Mouse (Mus musculus): ENCODE data around the gene Src. TPM values are rescaled to one million over a fixed set of nuclear protein-coding genes. Genes with fewer than 3 reads are reported as not detected.

Gene Src
- polyA plus RNA-seq, 1 experiment from 2014 or later, result 16.1 TPM

- Histone ChIP-seq H3K27me3 (ENCODE audit: low read depth, poor library complexity, severe bottlenecking) (no peaks in the 10 kb centered on the region), H3K4me3 (no peak overlapping the region), H3K36me3 (peaks cover 72% of the 10 kb centered on the region), H3K4me1 (peaks cover 85% of the 10 kb centered on the region), H3K27ac (replicated peaks) (0 out of 2 replicates have a peak overlapping the region, but pooled peaks have one; percentile 39), H3K9me3 (replicated peaks) (no peaks in the 10 kb centered on the region)
- WGBS, result 91% methylated on average over 7 of the region's 7 CpGs
- DNase-seq (ENCODE audit: low spot score), result no peak
These were observed 11.5 kb downstream of the Src start for GRCm38 (mm10) chr2:157429735-157430134.

GRCm38 (mm10) chr2:157430667-157431429 is 12.6 kb downstream of the Src start:
- Histone ChIP-seq H3K36me3 (peaks cover 75% of the 10 kb centered on the region), H3K27ac (replicated peaks) (no peak overlapping the region), H3K4me3 (no peak overlapping the region), H3K9me3 (replicated peaks) (no peaks in the 10 kb centered on the region), H3K27me3 (ENCODE audit: low read depth, poor library complexity, severe bottlenecking) (no peaks in the 10 kb centered on the region), H3K4me1 (peaks cover 76% of the 10 kb centered on the region)
- no peak for DNase-seq (ENCODE audit: low spot score)
- 82% methylated on average over 4 of the region's 4 CpGs for WGBS

- H3K36me3 ChIP-seq, result peaks cover 79% of the 10 kb centered on the region
- 74% methylated on average over 5 of the region's 5 CpGs for WGBS
- 0 out of 2 replicates have a peak overlapping the region, but pooled peaks have one; percentile 50 for H3K27ac ChIP-seq (replicated peaks)
- no peaks in the 10 kb centered on the region for H3K27me3 ChIP-seq (ENCODE audit: low read depth, poor library complexity, severe bottlenecking)
- H3K4me1 ChIP-seq, result peaks cover 72% of the 10 kb centered on the region
- no peaks in the 10 kb centered on the region for H3K9me3 ChIP-seq (replicated peaks)
- H3K4me3 ChIP-seq, result no peak overlapping the region
- no peak for DNase-seq (ENCODE audit: low spot score)
These were observed 13.7 kb downstream of the Src start for GRCm38 (mm10) chr2:157431912-157432311.

- DNase-seq (ENCODE audit: low spot score), result no peak
- Histone ChIP-seq H3K4me3 (no peak overlapping the region), H3K27ac (replicated peaks) (peak overlapping the region; percentile 50; the same call in 1 of the 2 replicates), H3K9me3 (replicated peaks) (no peaks in the 10 kb centered on the region), H3K4me1 (peaks cover 66% of the 10 kb centered on the region), H3K36me3 (peaks cover 81% of the 10 kb centered on the region), H3K27me3 (ENCODE audit: low read depth, poor library complexity, severe bottlenecking) (no peaks in the 10 kb centered on the region)
- 76% methylated on average over 9 of the region's 9 CpGs for WGBS
These were observed 14.2 kb downstream of the Src start for GRCm38 (mm10) chr2:157432476-157432875.

- Histone ChIP-seq H3K4me1 (peaks cover 55% of the 10 kb centered on the region), H3K4me3 (no peak overlapping the region), H3K36me3 (peaks cover 82% of the 10 kb centered on the region)
These were observed 15.8 kb downstream of the Src start for GRCm38 (mm10) chr2:157434041-157434440.

GRCm38 (mm10) chr2:157434497-157434896 is 16.3 kb downstream of the Src start:
- Histone ChIP-seq H3K36me3 (peaks cover 83% of the 10 kb centered on the region), H3K4me1 (peaks cover 54% of the 10 kb centered on the region), H3K9me3 (replicated peaks) (no peaks in the 10 kb centered on the region), H3K4me3 (no peak overlapping the region), H3K27ac (replicated peaks) (peak overlapping the region; percentile 39), H3K27me3 (ENCODE audit: low read depth, poor library complexity, severe bottlenecking) (no peaks in the 10 kb centered on the region)
- no peak for DNase-seq (ENCODE audit: low spot score)
- 23% methylated on average over 6 of the region's 6 CpGs for WGBS

More at GRCm38 (mm10) chr2:157434041-157434440, 15.8 kb downstream of the Src start:
- H3K27ac ChIP-seq (replicated peaks), result peak overlapping the region; percentile 39; the same call in 1 of the 2 replicates
- no peaks in the 10 kb centered on the region for H3K9me3 ChIP-seq (replicated peaks)
- H3K27me3 ChIP-seq (ENCODE audit: low read depth, poor library complexity, severe bottlenecking), result no peaks in the 10 kb centered on the region
- WGBS, result 33% methylated on average over 9 of the region's 9 CpGs
- DNase-seq (ENCODE audit: low spot score), result no peak

GRCm38 (mm10) chr2:157436496-157436895 is 18.3 kb downstream of the Src start:
- Histone ChIP-seq H3K27me3 (ENCODE audit: low read depth, poor library complexity, severe bottlenecking) (no peaks in the 10 kb centered on the region), H3K4me1 (peaks cover 41% of the 10 kb centered on the region), H3K9me3 (replicated peaks) (no peaks in the 10 kb centered on the region; the same call in 1 of the 2 replicates), H3K27ac (replicated peaks) (no peak overlapping the region), H3K36me3 (peaks cover 85% of the 10 kb centered on the region), H3K4me3 (no peak overlapping the region)
- no peak for DNase-seq (ENCODE audit: low spot score)
- 85% methylated on average over 10 of the region's 11 CpGs for WGBS

GRCm38 (mm10) chr2:157437123-157437522 is 18.9 kb downstream of the Src start:
- H3K4me1 ChIP-seq, result peaks cover 35% of the 10 kb centered on the region
- H3K36me3 ChIP-seq, result peaks cover 85% of the 10 kb centered on the region
- H3K27ac ChIP-seq (replicated peaks), result no peak overlapping the region
- no peak overlapping the region for H3K4me3 ChIP-seq
- WGBS, result 87% methylated on average over 3 of the region's 3 CpGs
- H3K27me3 ChIP-seq (ENCODE audit: low read depth, poor library complexity, severe bottlenecking), result no peaks in the 10 kb centered on the region
- no peak for DNase-seq (ENCODE audit: low spot score)
- H3K9me3 ChIP-seq (replicated peaks), result no peaks in the 10 kb centered on the region; the same call in 1 of the 2 replicates

- Histone ChIP-seq H3K4me3 (no peak overlapping the region), H3K27ac (replicated peaks) (no peak overlapping the region), H3K9me3 (replicated peaks) (no peaks in the 10 kb centered on the region; the same call in 1 of the 2 replicates), H3K27me3 (ENCODE audit: low read depth, poor library complexity, severe bottlenecking) (no peaks in the 10 kb centered on the region), H3K36me3 (peaks cover 87% of the 10 kb centered on the region), H3K4me1 (peaks cover 3% of the 10 kb centered on the region; the same call in 1 of the 2 replicates)
- DNase-seq (ENCODE audit: low spot score), result no peak
- 98% methylated on average over 1 of the region's 1 CpGs for WGBS
These were observed 23.1 kb downstream of the Src start for GRCm38 (mm10) chr2:157441363-157441762.

GRCm38 (mm10) chr2:157447297-157448158 is 29.3 kb downstream of the Src start:
- no peak for DNase-seq (ENCODE audit: low spot score)
- Histone ChIP-seq H3K27ac (replicated peaks) (no peak overlapping the region), H3K4me3 (no peak overlapping the region), H3K27me3 (ENCODE audit: low read depth, poor library complexity, severe bottlenecking) (no peaks in the 10 kb centered on the region), H3K4me1 (no peaks in the 10 kb centered on the region), H3K9me3 (replicated peaks) (no peaks in the 10 kb centered on the region), H3K36me3 (peaks cover 79% of the 10 kb centered on the region)
- WGBS, result 89% methylated on average over 15 of the region's 15 CpGs

GRCm38 (mm10) chr2:157448356-157448755 is 30.1 kb downstream of the Src start:
- no peaks in the 10 kb centered on the region for H3K9me3 ChIP-seq (replicated peaks)

GRCm38 (mm10) chr2:157450905-157451304 is 32.7 kb downstream of the Src start:
- Histone ChIP-seq H3K9me3 (replicated peaks) (no peaks in the 10 kb centered on the region), H3K27ac (replicated peaks) (no peak overlapping the region), H3K4me3 (no peak overlapping the region), H3K4me1 (peaks cover 4% of the 10 kb centered on the region), H3K27me3 (ENCODE audit: low read depth, poor library complexity, severe bottlenecking) (0 out of 2 replicates have a peak, but pooled peaks cover 6% of the 10 kb centered on the region), H3K36me3 (peaks cover 63% of the 10 kb centered on the region)
- WGBS, result 93% methylated on average over 3 of the region's 3 CpGs
- no peak for DNase-seq (ENCODE audit: low spot score)

More at GRCm38 (mm10) chr2:157448356-157448755, 30.1 kb downstream of the Src start:
- Histone ChIP-seq H3K4me3 (no peak overlapping the region), H3K27ac (replicated peaks) (no peak overlapping the region), H3K36me3 (peaks cover 75% of the 10 kb centered on the region), H3K27me3 (ENCODE audit: low read depth, poor library complexity, severe bottlenecking) (no peaks in the 10 kb centered on the region), H3K4me1 (no peaks in the 10 kb centered on the region)
- DNase-seq (ENCODE audit: low spot score), result no peak
- WGBS, result 60% methylated on average over 7 of the region's 7 CpGs
